Mouse (Mus musculus) midbrain, embryonic 12.5 days (tissue): ENCODE measurements around the gene Pstk. TPM values are rescaled to one million over a fixed set of nuclear protein-coding genes. Genes with fewer than 3 reads are reported as not detected.

Experiments used
- ATAC-seq: fragments of 200-750 bp; cut with Nextera tagmentation; 2 replicates; pipeline ENCODE4 v1.8.0; 2017; ENCODE audit warnings: low read depth, moderate TSS enrichment, moderate library complexity; ENCODE audit not compliant: low FRiP score
- H3K27ac ChIP-seq: fragments of 300-500 bp; sonication (generic); replicated peaks from 2 replicates; pipeline ENCODE4 v1.5.1; 2016; ENCODE audit warnings: mild to moderate bottlenecking
- H3K27me3 ChIP-seq: fragments of 300-500 bp; sonication (generic); 2 replicates; pipeline ENCODE4 v1.6.1; 2016; ENCODE audit warnings: mild to moderate bottlenecking
- H3K36me3 ChIP-seq: fragments of 300-500 bp; sonication (generic); 2 replicates; pipeline ENCODE4 v1.6.1; 2016
- H3K4me1 ChIP-seq: fragments of 300-500 bp; sonication (generic); 2 replicates; pipeline ENCODE4 v1.6.1; 2016
- H3K4me2 ChIP-seq: fragments of 300-500 bp; sonication (generic); replicated peaks from 2 replicates; pipeline ENCODE4 v1.6.1; 2016; ENCODE audit warnings: mild to moderate bottlenecking, moderate library complexity
- H3K4me3 ChIP-seq: fragments of 300-500 bp; sonication (generic); 2 replicates; pipeline ENCODE4 v1.5.1; 2016; ENCODE audit warnings: mild to moderate bottlenecking
- H3K9ac ChIP-seq: fragments of 300-500 bp; sonication (generic); replicated peaks from 2 replicates; pipeline ENCODE4 v1.6.1; 2016; ENCODE audit warnings: mild to moderate bottlenecking, moderate library complexity
- H3K9me3 ChIP-seq: fragments of 300-500 bp; sonication (generic); 2 replicates; pipeline ENCODE4 v1.6.1; 2016; ENCODE audit warnings: mild to moderate bottlenecking
- WGBS: fragments of 180-500 bp; shearing (Covaris S2); methylation state at CpG from one replicate; pipeline ENCODE4 v1.1.7; 2016; 5-methylcytosine and 5-hydroxymethylcytosine counted together
- polyA plus RNA-seq: library from polyadenylated mRNA; unstranded; fragments of >200 nt; fragmentation: Nextera tagmentation; extraction: Ambion mirVana; gene quantifications from 2 replicates; pipeline ENCODE4 v1.2.1, GENCODE M21; 2016

Pstk gene
- polyA plus RNA-seq, 1 experiment from 2014 or later = 57.0 TPM

- Histone ChIP-seq H3K36me3 (peaks cover 17% of the 10 kb centered on the region; the same call in 1 of the 2 replicates), H3K4me2 (no peak overlapping the region), H3K9ac (no peak overlapping the region), H3K27me3 (no peaks in the 10 kb centered on the region), H3K27ac (no peak overlapping the region), H3K9me3 (no peaks in the 10 kb centered on the region), H3K4me3 (no peak overlapping the region), H3K4me1 (no peaks in the 10 kb centered on the region)
- WGBS = 86% methylated on average over 2 of the region's 2 CpGs
- ATAC-seq = no peak
These were observed 54.0 kb downstream of the Pstk start for GRCm38 (mm10) chr7:131424912-131425311.

GRCm38 (mm10) chr7:131427331-131427730 lies 56.4 kb downstream of the Pstk start:
- no peak overlapping the region for H3K27ac ChIP-seq
- no peaks in the 10 kb centered on the region for H3K9me3 ChIP-seq
- H3K4me1 ChIP-seq = no peaks in the 10 kb centered on the region
- H3K36me3 ChIP-seq = peaks cover 31% of the 10 kb centered on the region
- WGBS = 87% methylated on average over 5 of the region's 5 CpGs
- H3K4me2 ChIP-seq = no peak overlapping the region
- no peak for ATAC-seq
- H3K27me3 ChIP-seq = no peaks in the 10 kb centered on the region
- H3K4me3 ChIP-seq = no peak overlapping the region
- H3K9ac ChIP-seq = no peak overlapping the region

- Histone ChIP-seq H3K4me2 (no peak overlapping the region), H3K27ac (no peak overlapping the region), H3K9me3 (no peaks in the 10 kb centered on the region), H3K4me3 (no peak overlapping the region), H3K36me3 (peaks cover 20% of the 10 kb centered on the region), H3K4me1 (no peaks in the 10 kb centered on the region), H3K27me3 (no peaks in the 10 kb centered on the region), H3K9ac (no peak overlapping the region)
- ATAC-seq = no peak
- WGBS = 10% methylated on average over 1 of the region's 1 CpGs
These were observed 61.3 kb downstream of the Pstk start for GRCm38 (mm10) chr7:131432244-131432643.

GRCm38 (mm10) chr7:131434276-131434675 lies 63.3 kb downstream of the Pstk start:
- no peak overlapping the region for H3K4me3 ChIP-seq
- H3K36me3 ChIP-seq = peaks cover 14% of the 10 kb centered on the region
- no peaks in the 10 kb centered on the region for H3K4me1 ChIP-seq
- H3K27ac ChIP-seq = no peak overlapping the region
- no peak for ATAC-seq
- no peak overlapping the region for H3K4me2 ChIP-seq
- H3K9ac ChIP-seq = no peak overlapping the region
- 89% methylated on average over 1 of the region's 1 CpGs for WGBS
- no peaks in the 10 kb centered on the region for H3K27me3 ChIP-seq
- H3K9me3 ChIP-seq = no peaks in the 10 kb centered on the region

GRCm38 (mm10) chr7:131437051-131437450 lies 66.1 kb downstream of the Pstk start:
- no peaks in the 10 kb centered on the region for H3K27me3 ChIP-seq
- no peak for ATAC-seq
- H3K9ac ChIP-seq = no peak overlapping the region
- no peak overlapping the region for H3K4me2 ChIP-seq
- H3K9me3 ChIP-seq = no peaks in the 10 kb centered on the region
- no peak overlapping the region for H3K27ac ChIP-seq
- H3K36me3 ChIP-seq = 0 out of 2 replicates have a peak, but pooled peaks cover 8% of the 10 kb centered on the region
- WGBS = 60% methylated on average over 3 of the region's 3 CpGs
- H3K4me1 ChIP-seq = no peaks in the 10 kb centered on the region
- H3K4me3 ChIP-seq = no peak overlapping the region

Other genes starting within 250 kb of the Pstk start
- not detected in 2 replicates for gene 4933402N03Rik, start 224.8 kb upstream of the Pstk start, polyA plus RNA-seq
- not detected in 2 replicates for gene 5430419D17Rik, start 196.7 kb upstream of the Pstk start, polyA plus RNA-seq
- not detected in 2 replicates for gene Cuzd1, start 48.8 kb upstream of the Pstk start, polyA plus RNA-seq
- not detected in 2 replicates for gene Fam24b, start 41.6 kb upstream of the Pstk start, polyA plus RNA-seq
- gene Fam24a, start 37.3 kb upstream of the Pstk start, polyA plus RNA-seq = not detected in 2 replicates
- 19.2 and 19.6 TPM in 2 replicates for gene 2310057M21Rik, start 8.4 kb upstream of the Pstk start, polyA plus RNA-seq
- 20.9 and 23.6 TPM in 2 replicates for gene Ikzf5, start 39.4 kb downstream of the Pstk start, polyA plus RNA-seq
- gene Acadsb, start 39.5 kb downstream of the Pstk start, polyA plus RNA-seq = 90.7 and 98.2 TPM in 2 replicates
- 0.11 and 0.16 TPM in 2 replicates for gene Hmx3, start 171.7 kb downstream of the Pstk start, polyA plus RNA-seq
- 0.34 and 0.56 TPM in 2 replicates for gene Hmx2, start 177.6 kb downstream of the Pstk start, polyA plus RNA-seq
- gene Bub3, start 189.1 kb downstream of the Pstk start, polyA plus RNA-seq = 229 and 246 TPM in 2 replicates